Mouse (Mus musculus) ovary, postnatal 10 days (tissue): ENCODE data around the gene Vmn2r86.
"Not testable (repeated sequence)": the region's sequence is repeated elsewhere in the genome, so short reads cannot be mapped to it uniquely, and the experiment has no call there.

Experiments used
- DNase-seq: peaks from one replicate; pipeline ENCODE4 v3.0.0; 2022; ENCODE audit warnings: low spot score

The Vmn2r86 gene

DNA sequence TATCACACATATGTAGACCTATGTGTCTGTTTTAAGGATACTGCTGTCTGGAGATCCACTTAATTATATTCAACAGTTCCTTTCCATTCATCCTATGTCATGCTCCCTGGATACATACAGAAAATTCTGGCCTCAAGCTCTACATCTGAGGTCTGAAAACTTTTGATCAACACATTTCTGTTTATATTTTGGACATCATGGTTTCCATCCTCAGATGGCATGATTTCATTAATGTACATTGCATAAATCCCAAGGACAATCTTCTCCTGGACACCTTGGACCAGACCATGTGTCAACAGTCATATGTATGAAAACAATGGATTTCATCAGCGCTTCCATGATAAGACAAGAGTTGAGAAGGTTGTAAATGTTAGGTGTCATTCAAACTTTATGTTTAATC is at the start of gene Vmn2r86:
Gene Vmn2r86, minus strand, starts transcription at position 101 of the 400 bp plus-strand sequence.
- DNase-seq: not testable (repeated sequence)

DNA sequence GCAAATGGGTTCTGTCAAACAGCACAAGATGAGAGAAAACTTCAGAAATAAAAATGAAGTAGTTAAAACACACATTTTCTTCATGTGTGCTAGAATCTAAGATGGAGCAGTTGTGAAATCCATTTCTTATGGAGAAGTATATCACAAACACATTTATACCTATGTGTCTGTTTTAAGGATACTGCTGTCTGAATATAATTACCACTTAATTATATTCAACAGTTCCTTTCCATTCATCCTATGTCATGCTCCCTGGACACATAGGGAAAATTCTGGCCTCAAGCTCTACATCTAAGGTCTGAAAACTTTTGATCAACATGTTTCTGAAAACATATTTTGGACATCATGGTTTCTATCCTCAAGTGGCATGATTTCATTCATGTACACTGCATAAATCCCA is 41.4 kb upstream of the Vmn2r86 start, which contains the start of gene Vmn2r87:
Gene Vmn2r87, minus strand, starts transcription at position 101 of the 400 bp plus-strand sequence.
- no peak for DNase-seq

DNA sequence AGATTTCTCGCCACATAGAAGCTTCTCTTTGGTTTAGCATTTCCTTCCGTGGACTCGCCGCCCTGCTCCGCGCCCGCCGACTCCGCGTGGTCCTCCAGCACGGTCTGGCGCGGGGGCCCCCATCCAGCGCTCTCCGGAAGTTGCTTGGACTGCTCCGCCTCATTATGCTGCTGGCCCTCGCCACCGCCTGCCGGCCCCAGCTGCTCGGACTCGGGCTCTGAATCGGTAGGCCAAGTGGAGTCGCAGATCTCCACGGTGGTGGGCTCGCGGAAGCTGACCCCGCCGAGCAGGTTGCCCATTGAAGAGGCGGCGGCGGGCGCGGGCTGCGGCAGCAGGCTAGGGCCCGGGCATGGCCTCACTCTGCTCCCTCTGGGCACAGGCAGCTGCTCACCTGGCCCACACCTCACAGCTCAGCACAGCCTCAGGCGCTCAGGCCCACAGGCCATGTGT is 14.5 kb upstream of the Vmn2r86 start:
- peak; percentile 6 for DNase-seq

DNA sequence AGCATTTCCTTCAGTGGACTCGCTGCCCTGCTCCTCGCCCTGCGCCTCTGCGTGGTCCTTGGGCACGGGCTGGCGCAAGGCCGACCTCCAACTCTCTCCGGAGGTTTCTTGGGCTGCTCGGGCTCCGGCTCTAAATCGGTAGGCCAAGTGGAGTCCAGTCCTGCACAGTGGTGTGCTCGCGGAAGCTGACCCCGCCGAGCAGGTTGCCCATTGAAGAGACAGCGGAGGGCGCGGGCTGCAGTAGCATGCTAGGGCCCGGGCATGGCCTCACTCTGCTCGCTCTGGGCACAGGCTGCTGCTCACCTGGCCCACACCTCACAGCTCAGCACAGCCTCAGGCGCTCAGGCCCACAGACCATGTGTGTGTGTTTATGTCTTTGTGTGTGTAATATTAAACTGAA is 11.1 kb downstream of the Vmn2r86 start:
- DNase-seq: no peak

DNA sequence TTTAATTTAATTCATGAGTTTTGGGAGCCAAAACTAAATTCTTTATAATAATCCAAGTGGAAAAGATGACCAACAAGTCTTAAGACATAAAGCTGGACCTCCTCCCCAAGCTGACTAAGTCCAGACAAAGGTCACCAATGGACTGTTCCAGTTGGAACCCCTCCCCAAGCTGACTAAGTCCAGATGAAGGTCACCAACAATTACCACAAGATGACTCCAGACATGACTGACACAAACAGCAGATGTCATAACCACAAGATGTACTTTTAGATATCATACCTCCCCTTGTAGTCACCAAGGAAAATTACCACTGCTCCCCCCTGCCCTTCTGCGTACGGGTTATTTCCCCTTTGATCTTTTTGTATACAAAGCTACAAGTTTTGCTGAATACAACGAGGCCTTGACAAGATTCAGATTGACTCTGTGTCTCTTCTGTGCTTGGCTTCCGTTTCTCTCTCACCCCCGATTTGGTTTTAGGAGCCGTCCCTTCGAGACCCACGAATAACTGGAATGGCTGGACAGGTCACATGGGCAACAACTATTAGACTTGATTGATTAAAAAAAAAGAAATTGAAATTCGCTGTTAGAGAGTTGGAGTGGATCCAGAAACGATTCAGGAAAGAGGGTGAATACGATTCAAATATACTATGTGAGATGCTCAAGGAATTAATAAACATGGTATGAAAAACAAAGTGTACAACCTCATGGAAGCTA is 21.5 kb downstream of the Vmn2r86 start:
- not testable (repeated sequence) for DNase-seq

GRCm38 (mm10) chr10:130429603-130430002 is 26.2 kb downstream of the Vmn2r86 start, which contains the start of gene Vmn2r85:
Vmn2r85 (minus strand) TSS chr10:130429703.
- DNase-seq: not testable (repeated sequence)

DNA sequence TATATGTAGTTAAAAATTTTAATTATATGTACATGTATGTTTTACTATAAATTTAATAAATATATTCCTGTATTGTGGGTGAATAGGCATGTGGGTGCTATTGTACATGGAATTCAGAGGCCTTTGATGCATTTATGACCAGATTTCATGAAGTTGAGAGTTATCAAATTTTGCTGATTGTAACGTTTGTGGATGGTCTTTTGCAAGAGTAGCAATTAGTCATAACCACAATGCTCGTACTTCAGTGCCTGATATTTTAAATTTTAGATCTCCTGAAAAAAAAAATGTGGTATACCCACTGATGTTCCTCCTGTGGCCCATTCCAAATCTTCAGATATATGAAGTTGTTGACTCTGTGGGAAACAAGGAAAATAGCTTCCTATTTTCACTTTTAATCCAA is 33.5 kb downstream of the Vmn2r86 start:
- DNase-seq: not testable (repeated sequence)

DNA sequence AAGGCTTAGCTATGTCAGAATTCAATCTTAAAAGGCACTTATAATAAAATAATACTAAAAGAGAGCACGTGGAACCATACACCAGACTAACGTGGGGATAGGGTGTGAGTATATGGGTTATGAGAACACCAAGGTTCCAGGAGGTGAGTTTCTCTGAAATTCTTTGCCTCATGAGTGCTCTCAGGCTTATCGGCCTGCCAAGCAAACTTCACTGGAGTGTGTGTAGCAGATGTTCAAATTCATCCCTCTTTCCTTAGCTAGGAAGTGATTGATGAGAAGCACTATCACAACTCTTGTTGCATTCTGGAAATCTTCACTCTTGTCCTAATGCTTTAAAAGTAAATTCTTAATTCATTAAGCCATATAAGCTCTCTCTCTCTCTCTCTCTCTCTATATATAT is 35.4 kb downstream of the Vmn2r86 start:
- no peak for DNase-seq

- not testable (repeated sequence) for DNase-seq
Measured at GRCm38 (mm10) chr10:130419954-130420353, 35.9 kb downstream of the Vmn2r86 start.

DNA sequence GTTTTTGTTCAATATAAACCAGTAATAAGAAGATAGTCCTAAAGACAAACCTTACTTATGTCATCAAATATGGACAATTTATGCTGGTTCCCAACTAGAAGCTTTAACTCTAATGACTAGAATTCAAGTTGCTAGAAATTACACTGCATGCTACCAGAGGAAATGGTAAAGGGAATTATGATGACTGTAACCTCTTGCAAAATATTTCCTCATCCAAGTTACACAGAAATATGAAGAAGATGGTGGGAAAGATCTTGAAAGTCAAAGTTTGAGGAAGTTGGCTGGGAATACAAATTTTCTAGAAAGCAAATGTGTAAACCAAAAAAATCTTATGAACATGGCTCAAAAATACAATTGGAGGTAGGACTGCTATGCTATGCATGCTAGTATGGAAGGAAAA is 39.5 kb downstream of the Vmn2r86 start:
- DNase-seq: not testable (repeated sequence)

DNA sequence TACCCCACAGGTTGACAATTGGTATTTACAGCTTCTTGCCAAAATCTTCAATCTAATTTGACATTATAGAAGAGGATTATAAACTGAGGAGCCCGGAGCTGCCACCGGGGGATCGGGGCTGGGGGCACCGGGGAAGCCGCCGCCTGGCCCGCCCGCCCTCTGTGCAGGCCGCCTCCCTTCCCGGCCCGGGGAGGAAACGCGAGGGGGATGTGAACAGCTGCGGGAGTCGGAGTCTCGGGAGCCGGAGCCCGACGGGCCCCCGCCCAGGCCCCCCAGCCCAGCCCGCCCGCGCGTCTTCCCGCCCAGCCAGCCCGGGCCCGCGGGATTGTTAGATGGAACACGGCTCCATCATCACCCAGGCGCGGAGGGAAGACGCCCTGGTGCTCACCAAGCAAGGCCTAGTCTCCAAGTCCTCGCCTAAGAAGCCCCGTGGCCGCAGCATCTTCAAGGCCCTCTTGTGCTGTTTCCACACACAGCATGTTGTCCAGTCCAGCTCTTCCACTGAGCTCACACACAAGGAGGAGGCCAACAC is 43.6 kb downstream of the Vmn2r86 start:
- DNase-seq: not testable (repeated sequence)

- no peak for DNase-seq
Measured at GRCm38 (mm10) chr10:130394232-130394631, 61.6 kb downstream of the Vmn2r86 start, which contains the start of gene Vmn2r84. Vmn2r84 (minus strand) TSS chr10:130394332.
